Mouse (Mus musculus): Measurements from ENCODE around the gene Wipi1. TPM values are rescaled to one million over a fixed set of nuclear protein-coding genes. Genes with fewer than 3 reads are reported as not detected.

Gene Wipi1
- total RNA-seq, 2 experiments from 2014 or later: 20.3 to 58.3 TPM

- ATAC-seq (replicated peaks; ENCODE audit: low FRiP score, poor library complexity, severe bottlenecking): peak; percentile 53; the same call in 1 of the 2 replicates
Measured at GRCm38 (mm10) chr11:109587019-109587418, 24.7 kb downstream of the Wipi1 start.

- ATAC-seq (replicated peaks; ENCODE audit: low FRiP score, poor library complexity, severe bottlenecking): no peak
Measured at GRCm38 (mm10) chr11:109586424-109586823, 25.3 kb downstream of the Wipi1 start.

GRCm38 (mm10) chr11:109584843-109585713 is 26.7 kb downstream of the Wipi1 start:
- peak; percentile 71 for ATAC-seq (replicated peaks; ENCODE audit: low FRiP score, poor library complexity, severe bottlenecking)

DNA sequence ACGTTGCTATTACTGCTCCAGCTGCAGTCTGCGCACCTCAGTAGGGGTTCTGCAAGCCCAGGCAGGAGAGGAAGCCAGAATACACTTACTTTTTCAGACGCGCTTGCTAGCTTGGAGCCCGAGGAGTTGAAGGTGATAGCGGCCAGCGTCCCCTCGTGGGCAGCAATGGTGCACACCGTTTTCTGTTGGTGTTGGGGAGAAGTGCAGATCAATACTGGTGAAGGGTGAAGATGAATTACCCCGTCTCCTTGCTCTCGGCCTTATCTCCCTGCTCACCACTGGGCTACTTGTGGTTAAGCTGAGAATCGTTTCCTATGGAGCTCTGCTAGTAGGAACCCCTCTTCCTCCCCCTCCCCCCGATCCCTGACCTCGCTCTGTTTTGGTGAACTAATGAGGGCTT is 27.8 kb downstream of the Wipi1 start:
- ATAC-seq (replicated peaks; ENCODE audit: low FRiP score, poor library complexity, severe bottlenecking): no peak

DNA sequence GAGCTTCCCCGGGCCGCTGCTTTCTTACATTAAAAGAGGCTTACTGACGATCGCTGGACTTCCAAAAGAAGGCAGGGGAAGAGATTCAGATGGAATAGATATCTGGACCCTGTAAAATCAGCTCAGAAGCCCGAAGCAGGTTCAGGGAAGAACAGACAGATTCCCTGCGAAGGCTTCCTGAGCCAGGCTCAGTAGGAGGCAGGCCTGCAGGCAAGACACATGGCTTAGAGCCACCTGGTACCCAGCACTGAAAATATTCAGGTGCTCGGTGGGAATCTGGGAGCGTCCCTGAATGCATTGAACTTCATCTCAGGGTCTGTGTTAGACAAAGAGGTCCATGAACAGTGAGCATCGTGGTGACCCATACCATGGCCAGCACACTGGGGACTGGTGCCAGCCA is 31.8 kb downstream of the Wipi1 start:
- no peak for ATAC-seq (replicated peaks; ENCODE audit: low FRiP score, poor library complexity, severe bottlenecking)

DNA sequence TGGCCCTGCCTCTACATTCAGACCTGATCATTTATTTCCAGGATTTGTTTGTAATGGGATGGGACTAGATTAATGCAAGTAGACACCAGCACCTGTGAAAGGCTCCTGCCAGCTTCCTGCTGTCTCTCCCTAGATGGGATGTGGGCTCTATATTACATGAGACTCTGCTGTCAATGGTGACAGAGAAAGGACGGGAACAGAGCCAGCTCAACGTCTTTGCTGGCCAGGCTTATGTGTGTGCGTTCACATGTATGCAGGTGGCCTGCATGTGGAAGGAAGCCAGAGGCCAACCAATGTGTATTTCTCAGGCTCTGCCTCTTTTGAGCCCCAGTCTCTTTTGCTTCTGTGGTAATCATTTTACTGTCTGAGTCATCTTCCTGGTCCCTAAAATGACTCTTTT is 33.2 kb downstream of the Wipi1 start:
- no peak for ATAC-seq (replicated peaks; ENCODE audit: low FRiP score, poor library complexity, severe bottlenecking)

DNA sequence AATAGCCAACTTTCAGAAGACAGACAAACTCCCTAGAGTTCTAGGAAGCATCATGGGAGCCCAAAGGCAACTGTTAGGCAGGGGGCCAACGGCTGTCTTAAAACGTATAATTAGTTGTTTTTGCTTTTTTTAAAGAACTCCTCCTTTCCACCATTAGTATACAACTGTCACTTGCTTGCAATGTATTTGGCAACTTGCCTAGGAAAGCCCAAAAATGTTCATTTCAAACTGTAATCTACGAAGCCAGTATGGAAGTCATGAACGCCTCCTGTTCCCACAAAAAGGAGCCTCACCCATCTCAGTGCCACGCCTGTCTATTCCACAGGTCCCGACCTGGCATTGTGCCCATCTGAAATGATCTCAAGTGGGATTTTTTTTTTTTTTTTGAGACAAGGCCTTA is 35.9 kb downstream of the Wipi1 start:
- peak; percentile 52; the same call in 1 of the 2 replicates for ATAC-seq (replicated peaks; ENCODE audit: low FRiP score, poor library complexity, severe bottlenecking)

GRCm38 (mm10) chr11:109574604-109575003 is 37.2 kb downstream of the Wipi1 start:
- no peak for ATAC-seq (replicated peaks; ENCODE audit: low FRiP score, poor library complexity, severe bottlenecking)

GRCm38 (mm10) chr11:109572051-109572450 is 39.7 kb downstream of the Wipi1 start:
- no peak for ATAC-seq (replicated peaks; ENCODE audit: low FRiP score, poor library complexity, severe bottlenecking)

GRCm38 (mm10) chr11:109569809-109570208 is 42.0 kb downstream of the Wipi1 start:
- ATAC-seq (replicated peaks; ENCODE audit: low FRiP score, poor library complexity, severe bottlenecking): no peak

- no peak for ATAC-seq (replicated peaks; ENCODE audit: low FRiP score, poor library complexity, severe bottlenecking)
Measured at GRCm38 (mm10) chr11:109569007-109569618, 42.7 kb downstream of the Wipi1 start.

DNA sequence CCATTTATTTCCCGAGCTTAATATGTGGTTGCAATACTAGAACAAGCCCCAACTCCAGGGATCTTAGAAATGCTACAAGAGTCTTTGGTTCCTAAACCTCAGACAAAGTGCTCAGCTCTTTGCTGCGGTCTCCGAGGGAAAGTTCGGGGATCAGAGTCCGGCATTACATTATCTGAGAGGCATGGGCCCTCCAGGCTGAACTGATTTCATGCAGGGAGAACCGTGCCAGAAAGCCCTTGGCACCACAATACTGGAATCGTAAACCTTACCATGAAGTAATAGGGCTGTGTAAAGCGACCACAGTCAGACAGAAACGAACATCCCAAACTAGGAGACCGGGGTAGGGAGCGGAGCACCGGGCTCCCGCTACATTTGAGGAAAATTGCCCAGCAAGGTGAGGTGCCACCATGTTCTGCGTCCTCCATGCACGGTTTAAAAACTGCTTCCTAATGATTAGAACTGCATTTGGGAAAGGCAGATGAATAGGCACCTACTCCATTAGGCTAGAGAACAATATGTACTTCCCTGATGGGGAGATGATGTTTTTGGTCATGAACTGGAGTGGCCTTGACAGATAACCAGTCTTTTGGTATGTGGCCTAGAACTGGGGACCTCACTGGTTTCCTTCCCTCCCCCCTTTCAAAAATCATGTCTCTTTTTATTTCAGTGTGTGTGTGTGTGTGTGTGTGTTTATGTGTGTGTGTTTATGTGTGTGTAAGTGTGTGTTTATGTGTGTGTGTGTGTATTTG is 47.1 kb downstream of the Wipi1 start:
- no peak for ATAC-seq (replicated peaks; ENCODE audit: low FRiP score, poor library complexity, severe bottlenecking)

DNA sequence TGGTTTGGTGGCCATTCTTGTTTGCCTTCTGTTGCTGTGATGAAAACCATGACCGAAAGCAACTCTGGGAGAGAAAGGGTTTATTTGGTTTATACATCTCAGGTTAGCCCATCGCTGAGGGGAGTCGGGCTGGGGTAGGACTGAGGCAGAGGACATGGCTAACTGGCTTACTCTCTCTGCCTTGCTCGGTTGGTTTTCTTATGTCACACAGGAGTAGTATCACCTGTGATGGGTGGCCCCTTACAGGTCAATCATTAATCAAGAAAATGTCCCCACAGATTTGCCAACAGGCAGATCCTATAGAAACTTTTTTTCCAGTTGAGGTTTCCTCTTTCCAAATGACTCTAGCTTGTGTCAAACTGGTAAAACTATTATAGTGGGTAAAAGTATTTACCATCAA is 48.1 kb downstream of the Wipi1 start:
- ATAC-seq (replicated peaks; ENCODE audit: low FRiP score, poor library complexity, severe bottlenecking): no peak

- ATAC-seq (replicated peaks; ENCODE audit: low FRiP score, poor library complexity, severe bottlenecking): no peak
Measured at GRCm38 (mm10) chr11:109561445-109561844, 50.3 kb downstream of the Wipi1 start.

DNA sequence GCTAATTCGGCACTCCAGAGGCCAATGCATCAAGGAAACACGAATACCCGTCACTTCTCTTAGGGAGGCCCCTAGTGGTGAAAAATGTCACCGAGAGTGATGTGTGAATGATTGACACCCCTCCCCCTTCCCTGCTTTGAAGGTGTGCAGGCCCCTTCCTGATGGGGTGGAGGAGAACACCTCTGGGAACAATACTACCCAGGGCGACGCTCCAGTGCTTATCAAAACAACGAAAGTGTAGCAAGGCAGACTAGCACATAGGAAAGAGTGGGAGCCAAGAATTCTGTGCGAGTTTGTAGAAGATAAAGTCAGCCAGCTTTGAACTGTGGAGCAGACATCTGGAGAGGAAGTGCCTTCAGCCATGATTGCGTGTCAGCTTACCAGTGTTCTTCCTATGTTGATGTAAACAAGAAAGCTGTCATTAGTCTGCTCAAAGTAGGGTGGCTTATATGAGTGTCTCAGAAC is 50.9 kb downstream of the Wipi1 start:
- ATAC-seq (replicated peaks; ENCODE audit: low FRiP score, poor library complexity, severe bottlenecking): peak; percentile 68

DNA sequence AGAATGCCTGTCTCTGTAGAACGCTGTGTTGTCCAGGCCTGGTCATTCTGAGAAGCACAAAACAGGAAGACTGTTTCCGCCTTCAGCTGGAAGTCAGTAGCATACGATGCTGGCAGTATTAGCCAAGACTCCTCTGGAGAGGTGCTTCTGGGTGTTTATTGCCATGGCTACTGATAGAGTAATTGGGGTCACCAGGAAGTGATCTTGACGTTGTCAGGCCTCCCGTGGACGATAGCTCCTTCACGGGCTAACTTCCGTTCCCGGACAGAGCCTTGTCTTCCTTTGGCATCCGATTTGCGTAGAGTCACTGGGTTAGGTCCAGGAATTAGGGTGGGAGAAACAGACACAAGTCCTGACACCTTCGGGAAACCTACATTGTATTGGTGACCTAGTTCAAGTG is 52.5 kb downstream of the Wipi1 start:
- no peak for ATAC-seq (replicated peaks; ENCODE audit: low FRiP score, poor library complexity, severe bottlenecking)

GRCm38 (mm10) chr11:109557419-109557818 is 54.3 kb downstream of the Wipi1 start:
- peak; percentile 82 for ATAC-seq (replicated peaks; ENCODE audit: low FRiP score, poor library complexity, severe bottlenecking)

DNA sequence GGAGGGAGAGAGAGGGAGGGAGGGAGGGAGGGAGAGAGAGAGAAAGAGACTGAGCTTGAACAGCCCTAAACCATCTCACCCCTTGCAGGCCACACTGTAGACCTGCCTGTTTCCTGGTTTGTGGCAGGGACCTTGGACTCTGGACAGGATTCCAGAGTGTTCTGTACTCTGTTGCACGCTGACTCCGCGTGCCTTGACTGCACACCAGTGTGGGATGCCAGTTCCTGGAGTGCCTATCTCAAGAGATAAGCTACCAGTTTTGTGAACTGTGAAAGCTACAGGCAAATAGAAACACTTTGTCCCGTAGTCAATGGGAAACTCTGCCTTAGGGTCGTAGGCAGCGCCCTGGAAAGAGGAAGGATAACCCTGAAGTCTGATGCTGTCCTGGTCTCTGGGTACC is 55.6 kb downstream of the Wipi1 start:
- peak; percentile 27 for ATAC-seq (replicated peaks; ENCODE audit: low FRiP score, poor library complexity, severe bottlenecking)

DNA sequence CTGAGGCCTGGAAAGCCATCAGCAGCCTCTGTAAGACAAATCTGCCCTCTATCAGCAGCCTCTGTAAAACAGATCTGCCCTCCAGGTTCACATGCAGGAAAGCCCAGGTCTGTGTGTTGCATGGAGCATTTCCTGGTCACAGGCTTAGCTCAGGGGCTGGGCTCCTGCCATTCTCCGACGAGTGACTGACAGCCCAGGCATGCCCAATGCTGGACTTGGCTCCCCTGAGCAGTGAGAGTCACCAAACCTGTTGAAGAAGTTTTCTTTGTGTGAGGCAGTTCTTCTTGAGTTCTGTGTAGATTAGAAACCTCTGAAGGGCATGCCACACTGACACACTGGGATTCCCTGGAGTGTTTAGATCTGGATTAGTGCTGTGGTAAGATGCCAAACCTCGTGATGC is 57.3 kb downstream of the Wipi1 start:
- no peak for ATAC-seq (replicated peaks; ENCODE audit: low FRiP score, poor library complexity, severe bottlenecking)

- ATAC-seq (replicated peaks; ENCODE audit: low FRiP score, poor library complexity, severe bottlenecking): no peak
Measured at GRCm38 (mm10) chr11:109553921-109554320, 57.8 kb downstream of the Wipi1 start.

All from erythroid progenitor cell, adult 5-6 weeks (primary cell).